Mouse (Mus musculus): ENCODE data around the gene Ciz1. TPM values are rescaled to one million over a fixed set of nuclear protein-coding genes. Genes with fewer than 3 reads are reported as not detected.

Ciz1 gene
- polyA plus RNA-seq, 1 experiment from 2014 or later: 17.0 TPM

DNA sequence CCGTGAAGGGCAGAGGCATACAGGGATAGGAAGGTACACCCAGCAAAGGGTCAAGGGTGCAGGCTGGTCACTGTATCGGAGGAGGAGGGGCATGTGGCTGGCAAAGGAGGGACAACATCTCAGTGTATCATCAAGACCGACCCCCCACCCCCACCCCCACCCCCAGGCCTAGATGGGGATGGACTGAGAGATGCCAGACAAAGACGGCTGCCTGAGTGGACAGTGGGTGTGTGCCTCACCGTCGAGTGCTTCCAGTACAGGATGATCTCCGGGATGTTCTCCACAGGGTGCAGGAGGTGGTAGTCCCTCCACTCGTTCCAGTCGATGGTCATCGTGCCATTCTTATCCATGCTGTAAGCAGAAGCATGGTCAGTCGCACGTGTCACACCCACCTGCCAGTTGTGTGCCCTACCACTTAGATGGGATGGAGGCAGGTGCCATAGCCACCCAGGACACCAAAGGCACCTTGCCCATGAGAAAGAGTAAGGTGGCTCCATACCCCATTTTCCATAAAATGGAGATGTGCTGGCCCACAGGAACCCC lies 68.0 kb downstream of the Ciz1 start:
- H3K9me3 ChIP-seq (replicated peaks): no peaks in the 10 kb centered on the region
- no peak for ATAC-seq (ENCODE audit: insufficient read depth)
- H3K27ac ChIP-seq (replicated peaks): peak overlapping the region; percentile 29
- H3K4me2 ChIP-seq: no peak overlapping the region
- peaks cover 65% of the 10 kb centered on the region for H3K36me3 ChIP-seq (replicated peaks)
- no peaks in the 10 kb centered on the region for H3K27me3 ChIP-seq
- peaks cover 57% of the 10 kb centered on the region for H3K4me1 ChIP-seq (replicated peaks)
- no peak overlapping the region; the same call in 1 of the 2 replicates for H3K9ac ChIP-seq
- WGBS (ENCODE audit: insufficient replicate concordance): 77% methylated on average over 12 of the region's 12 CpGs
- no peak overlapping the region for H3K4me3 ChIP-seq (replicated peaks)

DNA sequence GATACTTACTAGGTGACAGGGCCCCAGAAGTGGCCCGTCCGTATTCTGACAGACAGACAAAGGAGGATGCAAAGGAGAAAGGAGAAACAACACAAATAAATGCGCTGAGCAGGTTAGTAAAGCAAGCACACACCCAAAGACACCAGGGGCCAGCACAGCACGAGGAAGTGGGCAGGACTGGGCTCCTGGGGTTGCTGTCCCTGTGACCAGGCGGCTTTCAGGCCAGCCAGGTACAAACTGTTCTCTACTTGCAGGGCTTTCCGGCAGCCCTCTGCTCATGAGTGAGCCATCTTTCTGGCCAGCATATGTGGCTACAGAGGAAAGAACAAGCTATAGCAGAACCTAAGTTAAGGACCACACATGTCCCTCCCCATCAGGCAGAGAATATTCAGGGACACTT lies 68.5 kb downstream of the Ciz1 start:
- H3K4me1 ChIP-seq (replicated peaks): peaks cover 62% of the 10 kb centered on the region
- H3K36me3 ChIP-seq (replicated peaks): peaks cover 60% of the 10 kb centered on the region
- 70% methylated on average over 6 of the region's 6 CpGs for WGBS (ENCODE audit: insufficient replicate concordance)
- H3K4me3 ChIP-seq (replicated peaks): no peak overlapping the region
- no peak for ATAC-seq (ENCODE audit: insufficient read depth)
- H3K27me3 ChIP-seq: no peaks in the 10 kb centered on the region
- H3K27ac ChIP-seq (replicated peaks): no peak overlapping the region
- H3K4me2 ChIP-seq: no peak overlapping the region
- H3K9ac ChIP-seq: no peak overlapping the region; the same call in 1 of the 2 replicates
- H3K9me3 ChIP-seq (replicated peaks): no peaks in the 10 kb centered on the region

DNA sequence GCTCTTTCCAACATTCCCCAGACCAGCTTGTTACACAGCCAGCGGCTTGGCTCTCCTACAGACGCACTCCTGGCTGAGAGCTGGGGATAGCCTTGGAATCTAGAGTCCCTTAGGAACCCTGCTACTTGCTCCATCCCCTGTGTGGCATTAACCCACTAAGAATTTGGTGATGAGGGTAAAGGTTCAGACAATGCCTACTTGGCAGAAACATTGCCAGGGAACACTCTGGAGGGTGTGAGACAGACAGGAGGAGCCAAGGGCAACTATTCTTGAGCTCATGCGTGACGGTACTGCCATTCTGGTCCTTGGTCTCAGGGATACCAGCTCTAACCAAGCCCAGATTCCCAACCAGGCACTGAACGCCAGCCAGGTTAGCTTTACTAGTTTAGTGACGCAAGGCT lies 69.7 kb downstream of the Ciz1 start:
- ATAC-seq (ENCODE audit: insufficient read depth): no peak
- H3K9ac ChIP-seq: no peak overlapping the region
- no peak overlapping the region for H3K4me3 ChIP-seq (replicated peaks)
- no peaks in the 10 kb centered on the region for H3K9me3 ChIP-seq (replicated peaks)
- 0 out of 2 replicates have a peak overlapping the region, but pooled peaks have one; percentile 63 for H3K4me2 ChIP-seq
- H3K27ac ChIP-seq (replicated peaks): no peak overlapping the region
- H3K4me1 ChIP-seq (replicated peaks): peaks cover 66% of the 10 kb centered on the region
- peaks cover 48% of the 10 kb centered on the region for H3K36me3 ChIP-seq (replicated peaks)
- no peaks in the 10 kb centered on the region for H3K27me3 ChIP-seq
- WGBS (ENCODE audit: insufficient replicate concordance): 77% methylated on average over 6 of the region's 6 CpGs

DNA sequence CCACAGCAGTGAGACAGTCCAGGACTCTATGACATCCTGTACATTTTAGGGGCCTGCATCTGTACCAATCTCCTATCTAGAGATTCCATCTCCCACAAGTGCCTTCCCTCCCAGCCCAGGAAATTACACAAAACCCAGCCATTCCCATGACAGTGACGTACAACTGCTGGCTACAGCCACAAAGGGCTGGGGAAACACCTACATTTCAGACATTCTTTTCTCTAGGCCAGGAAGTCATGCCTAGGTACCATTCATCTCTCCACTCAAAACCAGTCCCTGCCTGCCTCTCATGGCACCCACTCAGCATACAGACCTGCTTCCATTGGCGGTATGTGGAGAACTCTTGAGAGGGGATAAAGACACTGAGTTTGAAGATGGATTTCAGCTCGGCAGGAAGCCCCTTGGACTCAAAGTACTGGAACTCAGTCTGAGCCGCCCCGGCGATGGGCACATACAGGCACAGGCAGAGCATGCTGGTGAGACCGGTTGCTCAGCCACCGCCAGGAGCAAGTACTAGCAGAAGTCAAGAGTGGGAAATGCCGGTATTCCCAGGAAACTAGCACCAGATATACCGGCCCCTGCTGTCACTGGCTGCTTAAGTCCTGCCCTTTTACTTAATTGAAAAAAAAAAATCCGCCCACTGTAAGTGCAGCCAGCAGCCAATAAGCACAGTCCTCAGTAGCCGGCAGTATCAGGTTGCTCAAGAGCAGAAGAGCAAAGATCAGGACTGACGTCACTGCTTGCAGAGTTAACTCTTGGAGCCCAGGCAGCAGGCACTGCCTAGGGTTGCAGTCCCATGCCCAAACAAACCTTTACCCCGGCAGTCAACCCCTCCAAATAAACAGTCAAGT lies 71.6 kb downstream of the Ciz1 start:
- Histone ChIP-seq H3K36me3 (replicated peaks) (peaks cover 31% of the 10 kb centered on the region), H3K9me3 (replicated peaks) (no peaks in the 10 kb centered on the region), H3K27me3 (no peaks in the 10 kb centered on the region), H3K4me2 (peak overlapping the region; percentile 63), H3K9ac (peak overlapping the region; percentile 33), H3K27ac (replicated peaks) (peak overlapping the region; percentile 73), H3K4me1 (replicated peaks) (peaks cover 74% of the 10 kb centered on the region), H3K4me3 (replicated peaks) (peak overlapping the region; percentile 48)
- ATAC-seq (ENCODE audit: insufficient read depth): peak; percentile 84
- 14% methylated on average over 14 of the region's 14 CpGs for WGBS (ENCODE audit: insufficient replicate concordance)

DNA sequence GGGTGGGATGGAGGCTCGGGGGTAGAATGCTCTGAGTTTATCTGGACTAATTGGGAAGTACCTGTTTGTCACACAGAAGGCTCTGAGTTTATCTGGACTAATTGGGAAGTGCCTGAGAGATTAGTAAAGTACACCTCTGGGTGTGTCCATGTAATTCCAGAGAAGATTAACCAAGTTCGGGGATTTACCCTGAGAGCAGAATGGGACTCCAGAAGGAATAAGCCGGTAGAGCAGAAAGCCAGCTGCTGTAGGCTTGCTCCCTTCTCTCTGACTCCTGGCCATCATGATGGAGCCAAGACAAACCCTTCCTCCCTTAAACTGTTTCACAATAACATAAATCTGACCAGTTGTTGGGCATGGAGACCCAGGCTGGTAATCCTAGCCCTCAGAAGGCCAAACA lies 72.7 kb downstream of the Ciz1 start:
- no peak overlapping the region for H3K9ac ChIP-seq
- 49% methylated on average over 3 of the region's 3 CpGs for WGBS (ENCODE audit: insufficient replicate concordance)

DNA sequence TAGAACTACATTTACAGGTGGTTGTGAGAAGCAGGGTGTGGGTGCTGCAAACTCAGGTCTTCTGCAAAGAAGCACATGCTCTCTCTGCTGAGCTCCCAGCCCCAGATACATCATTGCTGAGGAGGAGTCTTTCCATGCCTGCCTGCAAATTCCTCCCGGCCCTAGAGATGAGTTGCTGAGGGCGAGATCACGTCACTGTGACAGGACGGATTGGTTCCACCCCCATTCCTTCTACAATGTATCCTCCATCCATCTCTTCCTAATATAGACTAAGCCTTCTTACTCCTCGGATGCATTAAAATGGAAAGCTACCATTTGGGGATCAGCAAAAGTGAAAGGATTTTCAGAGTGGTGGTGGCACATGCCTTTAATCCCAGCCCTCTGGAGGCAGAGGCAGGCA lies 73.4 kb downstream of the Ciz1 start:
- Histone ChIP-seq H3K9me3 (replicated peaks) (no peaks in the 10 kb centered on the region), H3K9ac (no peak overlapping the region), H3K4me1 (replicated peaks) (peaks cover 75% of the 10 kb centered on the region), H3K4me3 (replicated peaks) (no peak overlapping the region), H3K36me3 (replicated peaks) (peaks cover 13% of the 10 kb centered on the region), H3K27me3 (no peaks in the 10 kb centered on the region), H3K27ac (replicated peaks) (no peak overlapping the region), H3K4me2 (no peak overlapping the region)
- ATAC-seq (ENCODE audit: insufficient read depth): no peak
- 77% methylated on average over 5 of the region's 5 CpGs for WGBS (ENCODE audit: insufficient replicate concordance)

More for the DNA sequence above, 72.7 kb downstream of the Ciz1 start:
- peak overlapping the region; percentile 63; the same call in 1 of the 2 replicates for H3K4me2 ChIP-seq
- H3K27ac ChIP-seq (replicated peaks): peak overlapping the region; percentile 55
- H3K27me3 ChIP-seq: no peaks in the 10 kb centered on the region
- H3K4me1 ChIP-seq (replicated peaks): peaks cover 80% of the 10 kb centered on the region
- peaks cover 20% of the 10 kb centered on the region for H3K36me3 ChIP-seq (replicated peaks)
- no peak overlapping the region for H3K4me3 ChIP-seq (replicated peaks)
- no peaks in the 10 kb centered on the region for H3K9me3 ChIP-seq (replicated peaks)
- ATAC-seq (ENCODE audit: insufficient read depth): no peak

DNA sequence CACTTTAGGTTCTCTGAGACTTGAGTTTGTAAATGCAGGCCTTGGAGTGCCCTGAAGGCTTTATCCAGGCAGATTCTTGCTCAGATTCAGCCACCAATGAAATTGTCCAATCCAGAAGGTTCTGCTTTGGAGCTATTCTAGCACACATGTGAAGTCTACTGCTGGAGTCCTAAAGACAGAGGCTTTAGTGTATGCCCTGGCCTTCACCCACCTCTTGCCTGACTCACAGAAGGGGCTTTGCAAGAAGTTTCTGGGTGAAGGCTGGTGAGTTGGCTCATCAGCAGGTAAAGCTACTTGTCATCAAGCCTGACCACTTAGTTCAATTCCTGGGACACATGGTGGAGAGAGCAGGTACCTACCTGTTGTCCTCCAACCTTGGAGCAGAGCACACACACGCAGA lies 74.0 kb downstream of the Ciz1 start:
- Histone ChIP-seq H3K36me3 (replicated peaks) (peaks cover 7% of the 10 kb centered on the region), H3K9ac (no peak overlapping the region), H3K27me3 (no peaks in the 10 kb centered on the region), H3K27ac (replicated peaks) (no peak overlapping the region), H3K9me3 (replicated peaks) (no peaks in the 10 kb centered on the region), H3K4me3 (replicated peaks) (no peak overlapping the region), H3K4me2 (no peak overlapping the region), H3K4me1 (replicated peaks) (peaks cover 76% of the 10 kb centered on the region)
- ATAC-seq (ENCODE audit: insufficient read depth): no peak
- 91% methylated on average over 1 of the region's 1 CpGs for WGBS (ENCODE audit: insufficient replicate concordance)

DNA sequence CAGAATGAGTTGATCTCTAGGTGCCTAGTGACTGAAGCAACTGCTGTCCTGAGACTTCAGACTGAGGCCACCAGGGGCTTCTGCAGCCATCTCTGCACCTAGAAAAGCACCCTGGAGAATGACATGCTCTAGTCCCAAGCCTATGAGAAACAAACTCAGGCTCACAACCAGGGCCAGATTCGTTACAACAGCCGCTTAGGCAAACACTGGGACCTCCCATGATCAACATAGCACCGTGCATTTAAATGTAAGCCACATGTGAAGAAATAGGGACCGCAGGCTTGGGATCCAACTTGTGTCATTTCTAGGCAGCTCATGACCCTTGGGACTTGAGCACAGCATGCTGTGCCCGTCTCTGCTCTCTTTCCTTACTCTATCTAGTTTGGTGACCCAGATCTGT lies 75.6 kb downstream of the Ciz1 start:
- no peak overlapping the region for H3K4me3 ChIP-seq (replicated peaks)
- H3K9me3 ChIP-seq (replicated peaks): no peaks in the 10 kb centered on the region
- peaks cover 66% of the 10 kb centered on the region for H3K4me1 ChIP-seq (replicated peaks)
- 66% methylated on average over 5 of the region's 5 CpGs for WGBS (ENCODE audit: insufficient replicate concordance)
- H3K36me3 ChIP-seq (replicated peaks): no peaks in the 10 kb centered on the region
- H3K27ac ChIP-seq (replicated peaks): no peak overlapping the region
- no peak overlapping the region for H3K9ac ChIP-seq
- ATAC-seq (ENCODE audit: insufficient read depth): no peak
- H3K4me2 ChIP-seq: no peak overlapping the region
- H3K27me3 ChIP-seq: no peaks in the 10 kb centered on the region

DNA sequence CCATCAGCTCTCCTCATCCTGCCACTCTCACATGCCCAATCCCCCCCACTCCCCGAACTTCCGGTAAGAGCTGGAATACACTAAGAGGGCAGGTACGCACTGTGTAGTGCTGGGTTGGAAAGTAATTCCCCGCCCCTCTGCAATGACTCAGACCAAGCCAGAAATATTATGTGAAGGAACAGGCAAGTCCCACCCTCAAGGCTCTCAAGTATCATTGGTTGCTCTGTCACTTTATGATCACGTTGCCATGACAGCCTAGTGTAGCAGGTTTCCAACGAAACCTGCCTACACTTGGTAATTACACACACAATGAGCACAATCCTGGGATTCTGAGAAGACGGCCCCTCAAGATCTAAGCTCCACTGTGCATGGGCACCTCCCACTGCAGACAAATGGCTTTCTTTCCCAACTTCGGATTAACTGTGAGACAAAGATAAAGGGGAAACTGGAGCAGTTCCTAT lies 76.2 kb downstream of the Ciz1 start:
- Histone ChIP-seq H3K36me3 (replicated peaks) (no peaks in the 10 kb centered on the region), H3K27me3 (no peaks in the 10 kb centered on the region), H3K9ac (no peak overlapping the region), H3K4me3 (replicated peaks) (no peak overlapping the region), H3K4me2 (peak overlapping the region; percentile 4; the same call in 1 of the 2 replicates), H3K9me3 (replicated peaks) (no peaks in the 10 kb centered on the region), H3K4me1 (replicated peaks) (peaks cover 60% of the 10 kb centered on the region), H3K27ac (replicated peaks) (no peak overlapping the region)
- 44% methylated on average over 8 of the region's 8 CpGs for WGBS (ENCODE audit: insufficient replicate concordance)
- no peak; the same call in 1 of the 2 replicates for ATAC-seq (ENCODE audit: insufficient read depth)

DNA sequence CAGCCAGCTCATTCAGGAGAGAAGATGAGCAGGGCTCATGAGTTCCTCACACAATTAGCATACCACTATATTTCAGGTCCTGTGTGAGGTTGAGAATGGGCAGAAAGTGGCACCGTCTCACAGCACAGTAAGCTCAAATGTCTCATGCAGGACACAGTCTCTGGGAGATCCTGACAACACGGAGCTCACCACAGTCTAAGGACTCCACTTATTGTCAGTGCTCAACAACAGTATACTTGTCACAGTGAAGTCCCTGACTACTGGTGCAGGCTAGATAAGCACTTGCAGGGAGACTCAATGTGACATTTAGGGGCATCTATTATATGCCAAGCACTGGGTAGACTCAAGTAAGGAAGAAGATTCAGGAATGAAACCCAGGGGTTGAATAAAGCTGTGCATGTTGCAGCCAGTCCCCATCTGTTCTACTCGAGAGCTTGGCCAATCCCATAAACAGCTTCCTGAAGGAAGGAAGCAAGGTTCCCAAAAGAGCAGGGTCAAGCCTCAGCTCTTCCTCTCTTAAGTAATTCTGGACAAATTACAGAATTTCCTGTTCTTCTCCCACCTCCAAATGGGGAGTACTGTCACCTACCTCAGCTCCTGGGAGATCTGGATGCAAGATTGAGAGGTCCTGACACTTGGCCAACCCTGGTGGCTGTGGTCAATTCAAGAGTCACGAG lies 77.2 kb downstream of the Ciz1 start:
- Histone ChIP-seq H3K36me3 (replicated peaks) (no peaks in the 10 kb centered on the region), H3K4me3 (replicated peaks) (no peak overlapping the region), H3K9ac (no peak overlapping the region), H3K4me2 (no peak overlapping the region), H3K4me1 (replicated peaks) (peaks cover 50% of the 10 kb centered on the region), H3K27ac (replicated peaks) (no peak overlapping the region), H3K27me3 (no peaks in the 10 kb centered on the region), H3K9me3 (replicated peaks) (no peaks in the 10 kb centered on the region)
- no peak for ATAC-seq (ENCODE audit: insufficient read depth)
- WGBS (ENCODE audit: insufficient replicate concordance): 36% methylated on average over 4 of the region's 4 CpGs

All from liver, embryonic 15.5 days (tissue).